Mouse (Mus musculus) limb, embryonic 11.5 days (tissue): ENCODE measurements around the gene Bcl7b. TPM values are rescaled to one million over a fixed set of nuclear protein-coding genes. Genes with fewer than 3 reads are reported as not detected.

ENCODE experiments used
- ATAC-seq: fragments of 200-750 bp; cut with Nextera tagmentation; 2 replicates; pipeline ENCODE4 v1.8.0; 2017; ENCODE audit warnings: low read depth; ENCODE audit not compliant: insufficient number of reproducible peaks, low FRiP score, low TSS enrichment
- DNase-seq: peaks from one replicate; pipeline ENCODE4 v3.0.0-alpha.2; 2015; ENCODE audit warnings: low spot score
- H3K27ac ChIP-seq: fragments of 300-500 bp; sonication (generic); replicated peaks from 2 replicates; pipeline ENCODE4 v1.5.1; 2014; ENCODE audit warnings: low read depth, mild to moderate bottlenecking, low read length
- H3K27me3 ChIP-seq: fragments of 300-500 bp; sonication (generic); 2 replicates; pipeline ENCODE4 v1.6.1; 2014; ENCODE audit warnings: mild to moderate bottlenecking, low read length, mixed read lengths; ENCODE audit not compliant: control insufficient read depth, insufficient read depth
- H3K36me3 ChIP-seq: fragments of 300-500 bp; sonication (generic); 2 replicates; pipeline ENCODE4 v1.6.1; 2014; ENCODE audit warnings: mild to moderate bottlenecking, low read length, moderate library complexity, mixed read lengths; ENCODE audit not compliant: control insufficient read depth, insufficient read depth
- H3K4me1 ChIP-seq: fragments of 300-500 bp; sonication (generic); 2 replicates; pipeline ENCODE4 v1.6.1; 2014; ENCODE audit warnings: low read length, mixed read lengths; ENCODE audit not compliant: control insufficient read depth, insufficient read depth
- H3K4me2 ChIP-seq: fragments of 300-500 bp; sonication (generic); 2 replicates; pipeline ENCODE4 v1.6.1; 2014; ENCODE audit warnings: low read depth, mild to moderate bottlenecking, moderate library complexity; ENCODE audit not compliant: severe bottlenecking
- H3K4me3 ChIP-seq: fragments of 300-500 bp; sonication (generic); 2 replicates; pipeline ENCODE4 v1.5.1; 2014; ENCODE audit warnings: low read depth, low read length
- H3K9ac ChIP-seq: fragments of 300-500 bp; sonication (generic); 2 replicates; pipeline ENCODE4 v1.6.1; 2014; ENCODE audit warnings: mild to moderate bottlenecking, low read length
- H3K9me3 ChIP-seq: fragments of 300-500 bp; sonication (generic); 2 replicates; pipeline ENCODE4 v1.6.1; 2016; ENCODE audit warnings: low read length; ENCODE audit not compliant: control insufficient read depth
- whole genome bisulfite sequencing: fragments of 180-500 bp; shearing (Covaris S2); extraction: QIAGEN DNeasy Blood & Tissue Kit; methylation state at CpG from one replicate; pipeline ENCODE4 v1.1.7; 2014; 5-methylcytosine and 5-hydroxymethylcytosine counted together
- polyA plus RNA-seq: library from polyadenylated mRNA; unstranded; fragments of >200 nt; fragmentation: Nextera tagmentation; extraction: Ambion mirVana; gene quantifications from 2 replicates; pipeline ENCODE4 v1.2.1, GENCODE M21; 2014

Bcl7b gene
- polyA plus RNA-seq, 1 experiment from 2014 or later = 45.6 TPM

GRCm38 (mm10) chr5:135139881-135140280 is 28.2 kb upstream of the Bcl7b start:
- H3K36me3 ChIP-seq = no peaks in the 10 kb centered on the region
- H3K27ac ChIP-seq = no peak overlapping the region
- no peak overlapping the region for H3K4me2 ChIP-seq
- ATAC-seq (no peak), DNase-seq (no peak)
- H3K27me3 ChIP-seq = no peaks in the 10 kb centered on the region
- no peaks in the 10 kb centered on the region for H3K9me3 ChIP-seq
- no peaks in the 10 kb centered on the region for H3K4me1 ChIP-seq
- H3K4me3 ChIP-seq = no peak overlapping the region
- 73% methylated on average over 2 of the region's 2 CpGs for WGBS
- no peak overlapping the region for H3K9ac ChIP-seq

GRCm38 (mm10) chr5:135144469-135144868 is 23.6 kb upstream of the Bcl7b start:
- Histone ChIP-seq H3K36me3 (no peaks in the 10 kb centered on the region), H3K4me3 (no peak overlapping the region), H3K9ac (no peak overlapping the region), H3K4me2 (no peak overlapping the region), H3K4me1 (no peaks in the 10 kb centered on the region), H3K27me3 (no peaks in the 10 kb centered on the region), H3K27ac (no peak overlapping the region), H3K9me3 (no peaks in the 10 kb centered on the region)
- DNase-seq (no peak), ATAC-seq (no peak)
- 50% methylated on average over 4 of the region's 4 CpGs for WGBS

GRCm38 (mm10) chr5:135145532-135145931 is 22.6 kb upstream of the Bcl7b start:
- H3K4me3 ChIP-seq = no peak overlapping the region
- no peak overlapping the region for H3K9ac ChIP-seq
- H3K27ac ChIP-seq = no peak overlapping the region
- H3K4me1 ChIP-seq = peaks cover 3% of the 10 kb centered on the region; the same call in 1 of the 2 replicates
- WGBS = 85% methylated on average over 3 of the region's 3 CpGs
- ATAC-seq (no peak), DNase-seq (no peak)
- no peaks in the 10 kb centered on the region for H3K36me3 ChIP-seq
- no peak overlapping the region for H3K4me2 ChIP-seq
- H3K27me3 ChIP-seq = no peaks in the 10 kb centered on the region
- H3K9me3 ChIP-seq = no peaks in the 10 kb centered on the region

GRCm38 (mm10) chr5:135145955-135146354 is 22.1 kb upstream of the Bcl7b start:
- Histone ChIP-seq H3K27me3 (no peaks in the 10 kb centered on the region), H3K9me3 (no peaks in the 10 kb centered on the region), H3K9ac (no peak overlapping the region), H3K36me3 (no peaks in the 10 kb centered on the region), H3K4me3 (no peak overlapping the region), H3K4me2 (no peak overlapping the region), H3K27ac (no peak overlapping the region), H3K4me1 (peaks cover 3% of the 10 kb centered on the region; the same call in 1 of the 2 replicates)
- ATAC-seq (no peak), DNase-seq (no peak)

GRCm38 (mm10) chr5:135148715-135149052 is 19.4 kb upstream of the Bcl7b start:
- under 1% methylated on average over 13 of the region's 13 CpGs for WGBS
- H3K27me3 ChIP-seq = no peaks in the 10 kb centered on the region
- peaks cover 3% of the 10 kb centered on the region; the same call in 1 of the 2 replicates for H3K4me1 ChIP-seq
- DNase-seq (no peak), ATAC-seq (no peak)
- peak overlapping the region; percentile 50; the same call in 1 of the 2 replicates for H3K9ac ChIP-seq
- H3K9me3 ChIP-seq = no peaks in the 10 kb centered on the region
- H3K27ac ChIP-seq = 0 out of 2 replicates have a peak overlapping the region, but pooled peaks have one; percentile 51
- 0 out of 2 replicates have a peak, but pooled peaks cover 2% of the 10 kb centered on the region for H3K36me3 ChIP-seq
- peak overlapping the region; percentile 80 for H3K4me3 ChIP-seq
- H3K4me2 ChIP-seq = peak overlapping the region; percentile 58

GRCm38 (mm10) chr5:135149053-135149819 is 18.8 kb upstream of the Bcl7b start, which contains the start of gene Tbl2:
TSS of gene Tbl2 (plus strand) at chr5:135149657.
- Histone ChIP-seq H3K4me2 (peak within 1 kb of the TSS; percentile 58), H3K4me3 (peak within 1 kb of the TSS; percentile 80), H3K27me3 (no peaks in the 10 kb centered on the region), H3K27ac (peak within 1 kb of the TSS; percentile 78), H3K9me3 (no peaks in the 10 kb centered on the region), H3K4me1 (peaks cover 3% of the 10 kb centered on the region; the same call in 1 of the 2 replicates), H3K36me3 (0 out of 2 replicates have a peak, but pooled peaks cover 2% of the 10 kb centered on the region), H3K9ac (peak within 1 kb of the TSS; percentile 68)
- ATAC-seq (peak; percentile 99), DNase-seq (peak; percentile 98)
- WGBS = under 1% methylated on average over 63 of the region's 63 CpGs

- H3K36me3 ChIP-seq = 0 out of 2 replicates have a peak, but pooled peaks cover 2% of the 10 kb centered on the region
- WGBS = 0% methylated on average over 23 of the region's 23 CpGs
- H3K4me1 ChIP-seq = peaks cover 3% of the 10 kb centered on the region; the same call in 1 of the 2 replicates
- H3K27ac ChIP-seq = 0 out of 2 replicates have a peak overlapping the region, but pooled peaks have one; percentile 9
- H3K27me3 ChIP-seq = no peaks in the 10 kb centered on the region
- peak overlapping the region; percentile 80 for H3K4me3 ChIP-seq
- no peaks in the 10 kb centered on the region for H3K9me3 ChIP-seq
- peak overlapping the region; percentile 58 for H3K4me2 ChIP-seq
- ATAC-seq (no peak), DNase-seq (no peak)
- peak overlapping the region; percentile 68 for H3K9ac ChIP-seq
These were observed 18.3 kb upstream of the Bcl7b start for GRCm38 (mm10) chr5:135149820-135150178.

GRCm38 (mm10) chr5:135156496-135156895 is 11.6 kb upstream of the Bcl7b start:
- no peaks in the 10 kb centered on the region for H3K27me3 ChIP-seq
- ATAC-seq = no peak
- 95% methylated on average over 4 of the region's 4 CpGs for WGBS
- H3K9ac ChIP-seq = no peak overlapping the region
- H3K4me2 ChIP-seq = 0 out of 2 replicates have a peak overlapping the region, but pooled peaks have one; percentile 4
- H3K36me3 ChIP-seq = peaks cover 30% of the 10 kb centered on the region; the same call in 1 of the 2 replicates
- no peak overlapping the region for H3K4me3 ChIP-seq
- no peak for DNase-seq
- no peaks in the 10 kb centered on the region for H3K9me3 ChIP-seq
- H3K4me1 ChIP-seq = no peaks in the 10 kb centered on the region
- H3K27ac ChIP-seq = no peak overlapping the region
